In the genomic region with DNA sequence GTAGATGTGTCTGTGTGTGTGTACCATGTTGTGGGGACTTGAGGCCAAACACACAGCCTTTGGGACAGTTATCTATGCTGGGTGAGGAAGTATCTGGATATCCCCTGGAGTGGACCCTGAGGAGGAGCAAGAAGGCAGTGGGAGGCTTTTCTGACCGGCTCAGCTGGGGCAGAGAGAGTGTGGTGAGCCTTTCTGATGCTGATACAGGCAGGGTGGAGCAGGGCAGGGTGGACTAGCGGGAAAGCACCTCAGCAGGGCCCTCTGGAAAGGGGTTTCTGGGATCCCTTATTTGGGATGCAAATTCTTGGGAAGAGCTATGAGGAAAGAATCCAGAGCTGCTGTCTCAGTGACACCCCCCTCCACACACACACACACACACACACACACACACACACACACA, we compare ENCODE assay signal across 27 mouse cellular contexts.
"Had no signal": no experiment of that assay in that cellular context is flagged by ENCODE, and none has a peak within 500 bp of the region (broad histone marks: within the 10 kb centered on the region; RNA-seq: fewer than 3 reads in every experiment).

No protein-coding gene starts in this region.

- ATAC-seq: forebrain, embryonic 13.5 days; forebrain, embryonic 14.5 days; forebrain, embryonic 15.5 days; forebrain, embryonic 16.5 days had no signal

- H3K36me3 ChIP-seq: embryonic facial prominence, embryonic 13.5 days; embryonic facial prominence, embryonic 15.5 days; heart, embryonic 10.5 days had no signal

- H3K4me3 ChIP-seq: embryonic facial prominence, embryonic 10.5 days; embryonic facial prominence, embryonic 12.5 days; embryonic facial prominence, embryonic 13.5 days; embryonic facial prominence, embryonic 15.5 days; erythroblast, embryonic 14.5 days; forebrain, embryonic 10.5 days; forebrain, embryonic 12.5 days; forebrain, embryonic 13.5 days; forebrain, embryonic 15.5 days; gastrocnemius, adult 2 months; heart, adult 2 months; heart, embryonic 10.5 days had no signal

- H3K27ac ChIP-seq: embryonic facial prominence, embryonic 10.5 days; embryonic facial prominence, embryonic 12.5 days; embryonic facial prominence, embryonic 13.5 days; embryonic facial prominence, embryonic 15.5 days; forebrain, embryonic 10.5 days; forebrain, embryonic 12.5 days; forebrain, embryonic 13.5 days; forebrain, embryonic 15.5 days; gastrocnemius, adult 2 months; heart, adult 2 months; heart, embryonic 10.5 days had no signal

- H3K9ac ChIP-seq: embryonic facial prominence, embryonic 12.5 days; embryonic facial prominence, embryonic 13.5 days; embryonic facial prominence, embryonic 15.5 days; forebrain, embryonic 12.5 days; forebrain, embryonic 13.5 days; forebrain, embryonic 15.5 days had no signal

- H3K9me3 ChIP-seq: embryonic facial prominence, embryonic 10.5 days; embryonic facial prominence, embryonic 12.5 days; embryonic facial prominence, embryonic 13.5 days; embryonic facial prominence, embryonic 15.5 days; forebrain, embryonic 10.5 days; forebrain, embryonic 12.5 days; forebrain, embryonic 13.5 days; forebrain, embryonic 15.5 days; heart, embryonic 10.5 days had no signal

- H3K27me3 ChIP-seq: embryonic facial prominence, embryonic 12.5 days; embryonic facial prominence, embryonic 13.5 days; embryonic facial prominence, embryonic 15.5 days; forebrain, embryonic 12.5 days; forebrain, embryonic 13.5 days; forebrain, embryonic 15.5 days had no signal

- DNase-seq: cerebellum, adult 9-10 months; cerebellum, adult 9-11 months; cerebellum, postnatal 10 days; cerebellum, postnatal 14 days; cerebellum, postnatal 25 days; cerebellum, postnatal 36 days; embryo, embryonic 11 days; gastrocnemius, adult 2 months; gastrocnemius, postnatal 10 days; gastrocnemius, postnatal 14 days; gastrocnemius, postnatal 25 days; gastrocnemius, postnatal 36 days; heart, adult 11 months; heart, adult 18-20 months; heart, adult 2 months had no signal

- H3K4me2 ChIP-seq: embryonic facial prominence, embryonic 12.5 days; embryonic facial prominence, embryonic 13.5 days; embryonic facial prominence, embryonic 15.5 days; forebrain, embryonic 12.5 days; forebrain, embryonic 13.5 days; forebrain, embryonic 15.5 days had no signal

- H3K4me1 ChIP-seq: embryonic facial prominence, embryonic 12.5 days; embryonic facial prominence, embryonic 15.5 days; forebrain, embryonic 13.5 days; forebrain, embryonic 15.5 days had no signal
